Mouse (Mus musculus) hindbrain, embryonic 14.5 days (tissue): ENCODE measurements at regions not wholly inside any gene's neighbourhood (a gene's known extent, or its start where the extent isn't known, plus 50 kb on each side); places are given as distances from the start of the nearest gene placed in this dataset.
A peak's percentile ranks its signal among the peaks of the same experiment; 100 is the strongest.

Experiments used
- ATAC-seq: fragments of 200-750 bp; cut with Nextera tagmentation; 2 replicates; pipeline ENCODE4 v1.8.0; 2017; ENCODE audit warnings: moderate number of reproducible peaks, mild to moderate bottlenecking, moderate TSS enrichment, moderate library complexity; ENCODE audit not compliant: low FRiP score
- DNase-seq: peaks from one replicate; pipeline ENCODE4 v3.0.0-alpha.2; 2015; ENCODE audit warnings: low spot score
- H3K27ac ChIP-seq: fragments of 300-500 bp; sonication (generic); 2 replicates; pipeline ENCODE4 v1.5.1; 2014; ENCODE audit warnings: mild to moderate bottlenecking, moderate library complexity
- H3K27me3 ChIP-seq: fragments of 300-500 bp; sonication (generic); 2 replicates; pipeline ENCODE4 v1.6.1; 2014; ENCODE audit warnings: mild to moderate bottlenecking, low read length, mixed read lengths; ENCODE audit not compliant: control insufficient read depth, insufficient read depth
- H3K36me3 ChIP-seq: fragments of 300-500 bp; sonication (generic); replicated peaks from 2 replicates; pipeline ENCODE4 v1.6.1; 2014; ENCODE audit not compliant: control insufficient read depth, insufficient read depth
- H3K4me1 ChIP-seq: fragments of 300-500 bp; sonication (generic); replicated peaks from 2 replicates; pipeline ENCODE4 v1.6.1; 2014; ENCODE audit warnings: antibody characterized with exemption, low read length, mixed read lengths; ENCODE audit not compliant: control insufficient read depth, insufficient read depth
- H3K4me2 ChIP-seq: fragments of 300-500 bp; sonication (generic); replicated peaks from 2 replicates; pipeline ENCODE4 v1.6.1; 2014; ENCODE audit warnings: mild to moderate bottlenecking, moderate library complexity
- H3K4me3 ChIP-seq: fragments of 300-500 bp; sonication (generic); replicated peaks from 2 replicates; pipeline ENCODE4 v1.5.1; 2014; ENCODE audit warnings: mild to moderate bottlenecking, low read length
- H3K9ac ChIP-seq: fragments of 300-500 bp; sonication (generic); 2 replicates; pipeline ENCODE4 v1.6.1; 2014
- H3K9me3 ChIP-seq: fragments of 300-500 bp; sonication (generic); 2 replicates; pipeline ENCODE4 v1.6.1; 2016; ENCODE audit warnings: low read length; ENCODE audit not compliant: control insufficient read depth
- WGBS: fragments of 180-500 bp; shearing (Covaris S2); extraction: QIAGEN DNeasy Blood & Tissue Kit; methylation state at CpG from one replicate; pipeline ENCODE4 v1.1.7; 2014; 5-methylcytosine and 5-hydroxymethylcytosine counted together

- Histone ChIP-seq H3K4me3 (no peak overlapping the region), H3K27ac (no peak overlapping the region), H3K36me3 (no peaks in the 10 kb centered on the region), H3K9me3 (0 out of 2 replicates have a peak, but pooled peaks cover 4% of the 10 kb centered on the region), H3K9ac (no peak overlapping the region), H3K27me3 (no peaks in the 10 kb centered on the region), H3K4me2 (no peak overlapping the region), H3K4me1 (no peaks in the 10 kb centered on the region)
- ATAC-seq (no peak), DNase-seq (no peak)
- WGBS: 65% methylated on average over 1 of the region's 1 CpGs
Measured at GRCm38 (mm10) chr7:115333046-115333577, 589.6 kb downstream of the Insc start.

GRCm38 (mm10) chr7:115335051-115335450 lies 591.6 kb downstream of the Insc start:
- Histone ChIP-seq H3K9ac (no peak overlapping the region), H3K4me1 (no peaks in the 10 kb centered on the region; the same call in 1 of the 2 replicates), H3K4me3 (no peak overlapping the region), H3K9me3 (0 out of 2 replicates have a peak, but pooled peaks cover 4% of the 10 kb centered on the region), H3K27ac (no peak overlapping the region), H3K36me3 (no peaks in the 10 kb centered on the region), H3K4me2 (no peak overlapping the region), H3K27me3 (no peaks in the 10 kb centered on the region)
- WGBS: 89% methylated on average over 3 of the region's 3 CpGs
- ATAC-seq (no peak), DNase-seq (no peak)

GRCm38 (mm10) chr7:115340155-115340554 lies 596.7 kb downstream of the Insc start:
- H3K27ac ChIP-seq: no peak overlapping the region
- DNase-seq (no peak), ATAC-seq (no peak)
- H3K4me3 ChIP-seq: no peak overlapping the region
- H3K36me3 ChIP-seq: no peaks in the 10 kb centered on the region
- H3K9ac ChIP-seq: no peak overlapping the region
- 0 out of 2 replicates have a peak, but pooled peaks cover 4% of the 10 kb centered on the region for H3K9me3 ChIP-seq
- H3K27me3 ChIP-seq: no peaks in the 10 kb centered on the region
- H3K4me2 ChIP-seq: no peak overlapping the region
- 57% methylated on average over 7 of the region's 7 CpGs for WGBS
- H3K4me1 ChIP-seq: no peaks in the 10 kb centered on the region; the same call in 1 of the 2 replicates

- Histone ChIP-seq H3K9me3 (0 out of 2 replicates have a peak, but pooled peaks cover 4% of the 10 kb centered on the region), H3K4me1 (no peaks in the 10 kb centered on the region; the same call in 1 of the 2 replicates), H3K4me3 (no peak overlapping the region), H3K9ac (no peak overlapping the region), H3K36me3 (no peaks in the 10 kb centered on the region), H3K4me2 (no peak overlapping the region), H3K27ac (no peak overlapping the region), H3K27me3 (no peaks in the 10 kb centered on the region)
- 84% methylated on average over 4 of the region's 4 CpGs for WGBS
- no peak for DNase-seq
- no peak for ATAC-seq
Measured at GRCm38 (mm10) chr7:115341007-115341406, 597.5 kb downstream of the Insc start.

GRCm38 (mm10) chr7:115345749-115346148 lies 602.3 kb downstream of the Insc start:
- H3K27me3 ChIP-seq: no peaks in the 10 kb centered on the region
- 88% methylated on average over 3 of the region's 3 CpGs for WGBS
- H3K9ac ChIP-seq: no peak overlapping the region
- no peak for DNase-seq
- ATAC-seq: no peak
- H3K4me3 ChIP-seq: no peak overlapping the region
- no peak overlapping the region for H3K27ac ChIP-seq
- no peaks in the 10 kb centered on the region for H3K36me3 ChIP-seq
- no peak overlapping the region for H3K4me2 ChIP-seq
- H3K9me3 ChIP-seq: no peaks in the 10 kb centered on the region
- no peaks in the 10 kb centered on the region for H3K4me1 ChIP-seq

GRCm38 (mm10) chr7:115358711-115359110 lies 615.2 kb downstream of the Insc start:
- Histone ChIP-seq H3K27ac (no peak overlapping the region), H3K9ac (no peak overlapping the region), H3K9me3 (no peaks in the 10 kb centered on the region), H3K4me2 (no peak overlapping the region), H3K27me3 (no peaks in the 10 kb centered on the region), H3K36me3 (no peaks in the 10 kb centered on the region), H3K4me1 (no peaks in the 10 kb centered on the region), H3K4me3 (no peak overlapping the region)
- ATAC-seq: no peak
- DNase-seq: no peak
- WGBS: 71% methylated on average over 6 of the region's 6 CpGs

- H3K27me3 ChIP-seq: no peaks in the 10 kb centered on the region
- H3K4me1 ChIP-seq: no peaks in the 10 kb centered on the region
- H3K9me3 ChIP-seq: no peaks in the 10 kb centered on the region
- no peak overlapping the region for H3K27ac ChIP-seq
- WGBS: 84% methylated on average over 3 of the region's 3 CpGs
- no peak overlapping the region for H3K9ac ChIP-seq
- no peak overlapping the region for H3K4me3 ChIP-seq
- H3K4me2 ChIP-seq: no peak overlapping the region
- no peak for ATAC-seq
- H3K36me3 ChIP-seq: no peaks in the 10 kb centered on the region
- no peak for DNase-seq
Measured at GRCm38 (mm10) chr7:115360142-115360541, 616.6 kb downstream of the Insc start.

- Histone ChIP-seq H3K27ac (no peak overlapping the region), H3K4me2 (no peak overlapping the region), H3K4me1 (no peaks in the 10 kb centered on the region), H3K27me3 (no peaks in the 10 kb centered on the region), H3K9me3 (no peaks in the 10 kb centered on the region), H3K4me3 (no peak overlapping the region), H3K9ac (no peak overlapping the region), H3K36me3 (no peaks in the 10 kb centered on the region)
- ATAC-seq: no peak
- DNase-seq: no peak
- 82% methylated on average over 2 of the region's 2 CpGs for WGBS
Measured at GRCm38 (mm10) chr7:115362117-115362516, 618.6 kb downstream of the Insc start.

GRCm38 (mm10) chr7:115366910-115367309 lies 623.4 kb downstream of the Insc start:
- Histone ChIP-seq H3K9me3 (no peaks in the 10 kb centered on the region), H3K36me3 (no peaks in the 10 kb centered on the region), H3K9ac (no peak overlapping the region), H3K27ac (no peak overlapping the region), H3K4me1 (no peaks in the 10 kb centered on the region), H3K4me3 (no peak overlapping the region), H3K4me2 (no peak overlapping the region), H3K27me3 (no peaks in the 10 kb centered on the region)
- WGBS: 51% methylated on average over 5 of the region's 5 CpGs
- DNase-seq (peak; percentile 56), ATAC-seq (no peak)

- no peaks in the 10 kb centered on the region for H3K27me3 ChIP-seq
- DNase-seq: peak; percentile 33
Measured at GRCm38 (mm10) chr7:115371143-115371542, 627.6 kb downstream of the Insc start.

More at GRCm38 (mm10) chr7:115371143-115371542, 627.6 kb downstream of the Insc start:
- 53% methylated on average over 9 of the region's 9 CpGs for WGBS
- H3K4me1 ChIP-seq: no peaks in the 10 kb centered on the region
- no peaks in the 10 kb centered on the region for H3K9me3 ChIP-seq
- H3K4me2 ChIP-seq: no peak overlapping the region
- no peak overlapping the region for H3K4me3 ChIP-seq
- no peaks in the 10 kb centered on the region for H3K36me3 ChIP-seq
- H3K9ac ChIP-seq: no peak overlapping the region
- H3K27ac ChIP-seq: no peak overlapping the region
- ATAC-seq: peak; percentile 75; the same call in 1 of the 2 replicates
